Mouse (Mus musculus): Measurements from ENCODE around the gene Twnk. TPM values are rescaled to one million over a fixed set of nuclear protein-coding genes. Genes with fewer than 3 reads are reported as not detected.
A peak's percentile ranks its signal among the peaks of the same experiment; 100 is the strongest.

Twnk gene
- total RNA-seq (2015; ENCODE audit: low replicate concordance) (0.84 and 3.5 TPM in 2 replicates), total RNA-seq (2017; ENCODE audit: low replicate concordance) (1.9 and 5.2 TPM in 2 replicates)

DNA sequence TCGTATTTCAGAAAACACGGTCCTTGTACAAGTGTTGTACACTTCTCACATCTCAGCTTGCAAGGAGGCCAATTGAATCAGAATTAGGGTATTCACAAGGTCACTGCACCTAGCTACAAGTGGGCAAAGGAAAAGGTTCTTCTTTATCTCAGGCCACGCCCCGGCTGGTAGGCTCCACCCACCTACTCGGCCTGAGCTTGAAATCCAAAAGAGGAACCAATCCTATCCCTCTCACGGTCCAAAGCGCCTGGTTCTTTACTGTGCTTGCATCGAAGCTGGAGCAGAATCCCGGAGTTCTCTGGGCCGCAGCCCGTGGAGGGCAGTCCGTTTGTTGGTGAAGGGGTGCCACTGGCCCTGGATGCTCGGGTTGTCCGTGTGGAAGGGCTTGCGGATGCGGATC is at the start of gene Twnk:
Twnk (plus strand) TSS at position 220 of the 400 bp plus-strand sequence.
- peak; percentile 79 for ATAC-seq (replicated peaks; ENCODE audit: low FRiP score, poor library complexity, severe bottlenecking)

DNA sequence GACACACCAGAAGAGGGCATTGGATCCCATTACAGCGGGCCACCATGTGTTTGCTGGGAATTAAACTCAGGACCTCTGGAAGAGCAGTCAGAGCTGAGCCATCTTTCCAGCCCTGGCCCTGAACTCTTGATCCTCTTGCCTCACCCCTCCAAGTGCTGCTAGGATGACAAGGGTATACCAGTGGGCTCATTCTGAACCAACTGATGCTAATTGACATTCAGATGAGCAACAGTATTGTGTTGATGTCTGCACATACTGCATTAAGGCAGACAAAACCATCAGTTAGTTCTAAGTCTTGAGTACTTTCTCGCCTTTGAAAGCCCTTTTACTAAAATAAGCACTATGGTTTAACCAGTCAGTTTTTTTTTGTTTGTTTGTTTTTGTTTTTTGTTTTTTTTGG is 45.8 kb upstream of the Twnk start:
- no peak for ATAC-seq (replicated peaks; ENCODE audit: low FRiP score, poor library complexity, severe bottlenecking)

DNA sequence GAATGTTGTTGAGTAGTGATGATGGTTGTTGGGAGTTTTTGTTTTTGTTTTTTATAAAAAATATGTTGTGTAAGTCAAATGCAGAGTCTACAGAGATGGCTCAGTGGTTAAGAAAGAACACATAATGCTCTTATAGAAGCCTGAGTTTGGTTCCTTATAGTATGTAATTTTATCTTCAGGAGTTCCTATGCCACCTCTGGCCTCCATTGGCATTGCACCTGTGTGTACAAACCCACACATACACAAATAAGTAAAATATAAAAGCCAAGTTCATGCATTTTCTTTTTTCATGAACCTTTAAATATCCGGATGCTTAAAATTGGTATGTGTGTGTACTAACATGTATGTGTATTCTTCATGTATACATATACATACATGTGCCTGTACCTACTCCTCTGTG is 39.5 kb upstream of the Twnk start:
- no peak for ATAC-seq (replicated peaks; ENCODE audit: low FRiP score, poor library complexity, severe bottlenecking)

DNA sequence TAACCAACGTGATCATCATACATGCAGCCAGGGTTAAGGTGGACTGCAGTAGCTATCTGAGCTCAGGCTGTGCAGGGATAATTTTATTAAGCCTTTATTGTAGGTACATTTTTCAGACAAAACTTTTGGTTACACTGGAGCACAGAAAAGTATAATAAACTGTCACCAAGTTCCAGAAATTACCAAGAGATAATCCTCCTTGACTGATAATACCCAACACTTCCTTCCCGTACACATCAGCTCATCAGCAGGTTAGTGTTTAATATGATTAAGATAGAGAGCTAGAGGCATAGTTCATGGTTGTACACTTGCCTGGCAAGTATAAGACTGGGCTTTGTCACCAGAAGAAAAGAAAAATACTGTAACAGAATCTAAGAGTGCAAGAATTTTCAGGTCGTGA is 37.1 kb upstream of the Twnk start:
- ATAC-seq (replicated peaks; ENCODE audit: low FRiP score, poor library complexity, severe bottlenecking): no peak

DNA sequence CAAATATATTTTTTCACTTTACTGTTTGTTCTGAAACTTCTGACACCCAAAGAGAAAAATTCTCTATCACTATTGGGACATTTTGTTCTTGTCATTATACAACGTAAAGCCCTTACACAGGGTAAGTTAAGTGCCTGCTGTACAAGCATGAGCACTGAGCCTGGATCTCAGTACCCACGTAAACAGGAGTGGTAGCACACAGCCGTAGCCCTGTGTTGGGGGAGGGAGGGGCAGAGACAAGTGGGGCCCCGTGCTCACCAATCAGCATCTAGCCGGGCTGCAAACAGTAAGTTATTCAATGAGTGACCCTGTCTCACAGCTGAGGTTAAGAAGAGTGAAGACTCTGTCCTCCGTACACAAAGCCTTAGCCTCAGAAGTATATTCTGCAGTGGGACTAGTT is 28.8 kb upstream of the Twnk start:
- ATAC-seq (replicated peaks; ENCODE audit: low FRiP score, poor library complexity, severe bottlenecking): no peak

DNA sequence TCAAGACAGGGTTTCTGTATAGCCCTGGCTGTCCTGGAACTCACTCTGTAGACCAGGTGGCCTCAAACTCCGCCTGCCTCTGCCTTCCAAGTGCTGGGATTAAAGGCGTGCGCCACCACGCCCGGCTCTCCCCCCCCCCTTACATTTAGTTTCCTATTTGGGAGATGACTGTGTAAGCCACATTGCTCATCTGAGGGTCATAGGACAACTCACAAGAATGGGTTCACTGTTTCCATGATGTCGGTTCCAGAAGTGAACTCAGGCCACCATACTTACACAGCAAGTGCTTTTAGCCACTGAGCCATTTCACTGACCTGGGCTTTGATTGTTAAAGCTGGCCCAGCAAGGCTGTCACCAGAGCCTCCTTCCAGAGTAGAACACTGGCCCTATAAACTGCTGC is 28.3 kb upstream of the Twnk start:
- no peak for ATAC-seq (replicated peaks; ENCODE audit: low FRiP score, poor library complexity, severe bottlenecking)

DNA sequence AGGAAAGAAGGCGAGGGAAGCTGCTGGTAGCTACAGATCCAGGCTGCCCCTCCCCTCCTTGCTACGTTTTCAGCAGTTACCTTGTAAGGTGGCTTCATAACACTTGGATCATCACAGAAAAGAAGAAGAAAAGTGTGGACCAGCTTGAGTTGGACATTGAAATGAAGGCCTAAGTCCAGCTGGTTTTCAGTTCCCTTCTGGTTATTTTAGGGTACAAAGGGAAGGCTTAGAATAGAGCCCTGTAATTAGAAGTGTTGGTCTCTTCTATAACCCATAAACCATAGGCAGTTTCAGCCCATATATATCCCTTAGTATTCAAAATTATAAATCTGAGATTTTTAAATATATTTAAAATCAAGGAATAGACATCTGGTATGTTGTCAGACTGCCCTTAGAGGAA is 24.7 kb upstream of the Twnk start:
- no peak for ATAC-seq (replicated peaks; ENCODE audit: low FRiP score, poor library complexity, severe bottlenecking)

DNA sequence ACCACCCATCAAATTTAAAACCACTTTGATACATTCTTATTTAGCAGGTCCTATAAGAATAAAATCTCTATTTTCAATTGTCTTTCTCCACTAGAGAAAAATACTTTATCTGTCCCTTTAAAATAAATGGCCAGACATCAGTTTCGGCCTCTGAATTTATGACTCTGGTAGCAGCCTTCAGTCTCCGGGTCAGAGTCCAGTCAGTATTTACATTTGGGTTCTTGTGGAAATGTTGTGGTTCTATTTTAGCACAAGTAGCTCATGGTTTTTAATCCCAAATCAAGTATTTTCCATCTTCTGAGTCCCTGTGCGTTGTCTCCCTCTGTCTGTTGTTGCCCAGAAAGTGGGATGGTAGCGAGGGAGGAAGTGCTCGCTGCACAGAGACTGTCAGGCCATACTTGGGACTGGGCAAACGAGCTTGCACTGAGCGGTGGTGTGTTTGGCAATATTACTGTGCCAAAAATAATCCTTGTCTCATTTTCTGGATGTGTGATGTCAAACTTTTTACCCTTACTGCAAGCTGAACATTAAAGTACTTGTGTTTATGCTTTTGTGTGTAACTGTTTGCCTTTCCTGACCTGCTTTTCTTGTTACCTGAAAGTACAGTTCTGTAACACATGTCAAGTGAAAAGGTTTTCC is 22.9 kb upstream of the Twnk start:
- no peak for ATAC-seq (replicated peaks; ENCODE audit: low FRiP score, poor library complexity, severe bottlenecking)

DNA sequence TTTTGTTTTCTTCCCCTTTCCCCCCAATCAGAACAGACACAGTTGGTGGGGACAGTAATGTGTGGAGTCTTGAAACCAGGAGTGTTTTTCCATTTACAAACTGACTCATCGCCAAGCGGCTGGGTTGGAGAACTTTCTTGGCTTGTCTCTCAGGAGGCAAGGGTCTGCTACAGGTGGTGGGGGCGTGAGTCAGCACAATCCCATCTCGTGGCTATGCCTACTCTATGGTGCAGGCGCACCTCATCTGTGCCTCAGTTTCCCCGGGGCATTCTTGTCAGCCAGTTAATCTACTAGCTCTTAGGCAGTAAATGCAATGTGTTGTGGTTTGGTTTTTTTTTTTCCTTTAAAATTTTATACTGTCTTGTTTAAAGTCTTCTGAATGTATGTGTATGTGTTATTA is 22.1 kb upstream of the Twnk start:
- ATAC-seq (replicated peaks; ENCODE audit: low FRiP score, poor library complexity, severe bottlenecking): no peak

DNA sequence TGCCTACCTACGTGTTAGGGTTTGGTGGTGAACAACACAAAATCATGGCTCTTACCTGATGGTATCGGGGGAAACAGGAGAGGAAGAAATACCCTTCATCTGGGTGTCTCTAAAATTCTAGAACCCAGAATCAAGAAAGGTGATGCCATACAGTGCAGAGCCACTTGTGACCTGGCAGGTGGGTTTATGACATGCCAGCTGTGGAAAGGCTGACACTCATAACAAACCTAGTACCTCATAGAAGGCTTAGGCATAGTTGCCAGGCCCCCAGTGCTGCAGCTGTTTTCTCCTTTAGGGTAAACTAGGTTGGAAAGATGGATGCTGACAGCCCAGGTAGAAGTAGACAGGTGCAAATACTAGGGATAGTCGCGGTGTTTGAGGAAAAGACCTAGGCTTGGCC is 21.0 kb upstream of the Twnk start:
- ATAC-seq (replicated peaks; ENCODE audit: low FRiP score, poor library complexity, severe bottlenecking): no peak

DNA sequence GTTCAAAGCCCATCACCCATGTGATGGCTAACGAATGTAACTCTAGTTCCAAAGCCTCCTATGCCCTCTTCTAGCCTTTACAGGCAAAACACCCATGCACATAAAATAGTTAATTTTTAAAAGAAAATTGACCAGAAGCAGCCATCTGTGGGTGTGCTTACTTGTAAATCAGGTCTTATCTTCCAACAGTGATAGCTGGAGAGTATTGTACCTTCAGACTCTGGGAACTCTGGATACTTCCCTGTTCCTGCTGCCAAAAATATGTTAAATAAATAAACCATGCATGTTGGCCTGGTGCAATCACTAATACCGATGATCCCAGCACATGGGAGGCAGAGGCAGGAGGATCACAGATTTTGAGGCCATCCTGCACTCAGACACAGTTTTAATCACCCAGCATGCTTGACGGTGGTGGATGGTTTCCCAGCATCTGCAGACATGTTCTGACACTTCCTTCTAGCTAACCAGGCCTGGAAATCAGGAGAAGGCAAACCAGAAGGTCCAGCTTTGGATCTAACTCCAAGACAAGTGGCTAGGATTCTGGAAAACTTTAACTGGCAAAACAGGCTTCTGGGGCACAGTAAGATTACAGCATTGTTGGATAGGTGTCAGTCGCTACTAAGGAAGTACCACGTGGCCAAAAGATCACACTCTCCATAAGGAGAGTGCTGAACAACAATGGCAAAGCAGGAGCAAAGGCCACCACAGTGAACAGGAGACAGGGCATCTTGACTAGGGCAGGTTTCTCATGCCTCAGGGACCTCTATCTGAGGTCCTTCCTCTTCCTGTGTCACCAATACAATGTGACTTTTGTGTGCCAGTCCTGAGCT is 20.1 kb upstream of the Twnk start:
- no peak for ATAC-seq (replicated peaks; ENCODE audit: low FRiP score, poor library complexity, severe bottlenecking)

DNA sequence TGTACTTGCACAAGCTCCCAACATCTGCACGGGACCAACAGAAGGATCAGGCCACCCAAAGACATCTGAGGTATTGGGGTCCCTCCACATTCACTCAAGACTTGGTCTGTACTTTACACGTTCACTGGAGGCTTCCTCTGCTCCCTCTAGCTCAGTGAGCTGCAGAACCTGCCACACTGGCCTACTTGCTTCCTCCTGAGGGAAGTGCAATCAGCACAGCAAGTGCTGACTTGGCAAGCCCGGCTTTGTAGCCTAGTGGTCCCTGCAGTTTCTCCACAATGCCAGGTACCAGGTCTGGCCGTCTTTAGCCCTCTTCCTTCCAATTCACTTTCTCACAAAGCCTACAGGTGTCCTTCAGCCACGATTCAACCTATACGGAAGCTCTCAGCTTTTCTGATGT is 18.5 kb upstream of the Twnk start:
- ATAC-seq (replicated peaks; ENCODE audit: low FRiP score, poor library complexity, severe bottlenecking): no peak

DNA sequence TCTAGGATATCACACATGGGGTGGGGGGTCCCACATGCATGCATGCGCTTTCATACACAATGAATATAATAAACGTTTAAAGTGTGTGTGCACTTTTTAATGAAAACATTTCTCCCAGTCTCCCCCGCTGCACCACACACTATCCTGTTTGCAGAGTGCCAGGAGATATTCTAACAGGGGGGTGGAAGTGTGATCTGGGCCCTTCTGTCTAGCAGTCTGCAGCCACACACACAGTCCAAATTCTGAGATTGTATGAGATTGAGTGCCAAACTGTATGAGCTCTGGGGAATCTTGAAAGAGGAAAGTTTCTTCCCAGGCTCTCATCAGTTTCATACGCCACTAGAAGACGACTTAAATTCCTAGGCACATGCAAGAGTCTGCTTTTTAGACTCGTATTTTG is 17.6 kb upstream of the Twnk start:
- ATAC-seq (replicated peaks; ENCODE audit: low FRiP score, poor library complexity, severe bottlenecking): no peak

DNA sequence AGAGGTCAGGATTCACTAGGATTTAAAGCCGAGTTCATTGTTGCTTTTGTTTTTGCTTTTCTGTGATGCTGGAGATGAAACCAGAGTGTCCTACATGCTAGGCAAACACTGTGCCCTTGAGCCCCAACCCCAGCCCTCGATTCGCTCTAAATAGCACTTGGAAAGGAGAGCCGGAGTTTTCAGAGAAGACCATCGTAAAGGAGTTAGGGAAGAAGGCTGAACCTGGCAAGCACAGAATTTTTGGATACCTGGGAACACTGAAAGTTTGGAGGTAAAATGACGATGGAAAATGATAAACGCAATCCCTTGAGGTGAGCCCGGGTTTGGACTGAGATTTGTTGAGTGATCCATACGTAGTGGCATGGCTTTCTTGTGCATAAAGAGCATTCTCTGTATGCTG is 17.1 kb upstream of the Twnk start:
- ATAC-seq (replicated peaks; ENCODE audit: low FRiP score, poor library complexity, severe bottlenecking): no peak

DNA sequence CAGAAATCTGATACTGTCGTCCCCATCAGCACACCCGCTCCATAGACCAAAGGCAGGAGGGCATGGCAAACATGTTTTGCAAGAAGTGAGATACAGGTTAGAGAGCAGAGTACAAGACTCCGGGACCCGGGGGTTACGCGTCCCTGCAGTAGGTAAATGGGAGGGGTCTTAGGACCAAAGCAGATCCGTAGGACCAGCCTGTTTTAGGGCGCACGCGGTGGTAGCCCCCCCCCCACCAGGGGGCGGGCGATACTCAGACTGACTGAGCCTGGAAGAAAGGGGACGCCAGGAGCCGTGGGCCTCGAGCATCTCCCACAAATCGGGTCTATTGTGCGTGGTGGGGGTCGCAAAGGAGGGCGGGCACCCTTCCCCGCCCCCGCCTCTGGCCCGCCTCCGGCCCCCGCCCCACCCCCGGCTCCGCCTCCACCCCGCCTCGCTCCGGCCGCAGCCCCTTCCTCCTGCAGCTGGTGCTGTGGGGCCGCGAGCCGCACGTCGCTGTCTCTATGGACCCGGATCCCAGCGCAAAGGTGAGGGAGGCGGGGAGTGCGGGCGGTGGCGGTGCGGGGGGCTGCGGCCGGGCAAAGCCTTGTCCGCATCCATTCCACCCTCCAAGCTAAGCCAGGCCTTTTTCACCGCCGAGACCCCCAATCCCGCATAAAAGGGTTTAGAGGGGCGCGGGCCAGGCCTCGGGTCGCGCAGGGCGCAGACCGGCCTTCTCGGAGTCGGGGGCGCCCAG is 16.5 kb upstream of the Twnk start, which contains the start of gene Sema4g:
Sema4g (plus strand) TSS at position 271 of the 736 bp plus-strand sequence.
- ATAC-seq (replicated peaks; ENCODE audit: low FRiP score, poor library complexity, severe bottlenecking): no peak

DNA sequence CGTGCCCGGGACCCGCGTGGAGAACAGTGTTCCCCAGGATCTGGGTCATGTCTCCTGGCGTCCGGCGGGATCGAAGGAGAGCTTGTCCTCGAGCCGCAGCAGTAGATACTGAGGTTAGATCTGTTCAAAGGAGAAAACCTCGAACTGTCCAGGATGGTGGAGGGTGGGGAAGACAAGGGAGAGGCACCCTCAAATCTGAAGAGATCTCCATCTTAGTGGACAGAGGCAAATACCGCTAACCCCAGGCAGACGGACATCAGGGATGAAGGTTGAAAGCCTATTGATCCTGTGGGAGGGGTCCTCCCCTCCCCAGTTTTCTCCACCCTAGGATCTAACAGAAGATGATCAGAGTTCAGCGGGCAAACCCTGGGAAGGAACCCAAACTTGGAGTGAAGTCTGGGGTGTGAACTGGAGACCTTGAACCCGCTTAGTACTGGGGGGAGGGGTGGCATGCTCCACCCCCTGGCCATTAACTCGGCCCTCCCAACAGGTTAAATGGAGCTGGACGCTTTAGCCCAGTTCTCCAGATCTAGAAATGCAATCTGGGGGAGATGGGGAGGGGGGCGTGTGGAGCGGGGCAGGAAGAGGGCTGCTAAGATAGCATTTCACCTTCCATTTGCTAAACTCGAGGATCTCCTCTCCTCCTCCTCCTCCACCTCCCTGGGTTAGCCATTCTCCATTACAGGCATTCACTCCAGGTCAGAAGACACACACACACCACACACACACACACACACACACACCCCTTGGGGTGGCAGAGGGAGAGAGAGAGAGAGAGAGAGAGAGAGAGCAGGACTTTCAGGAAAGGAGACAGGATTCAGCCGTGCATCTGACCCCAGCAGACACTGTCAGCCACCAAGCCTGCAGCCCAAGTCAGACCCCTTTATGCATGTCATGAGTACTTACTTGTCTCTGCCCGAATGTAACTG is 15.6 kb upstream of the Twnk start:
- ATAC-seq (replicated peaks; ENCODE audit: low FRiP score, poor library complexity, severe bottlenecking): no peak

DNA sequence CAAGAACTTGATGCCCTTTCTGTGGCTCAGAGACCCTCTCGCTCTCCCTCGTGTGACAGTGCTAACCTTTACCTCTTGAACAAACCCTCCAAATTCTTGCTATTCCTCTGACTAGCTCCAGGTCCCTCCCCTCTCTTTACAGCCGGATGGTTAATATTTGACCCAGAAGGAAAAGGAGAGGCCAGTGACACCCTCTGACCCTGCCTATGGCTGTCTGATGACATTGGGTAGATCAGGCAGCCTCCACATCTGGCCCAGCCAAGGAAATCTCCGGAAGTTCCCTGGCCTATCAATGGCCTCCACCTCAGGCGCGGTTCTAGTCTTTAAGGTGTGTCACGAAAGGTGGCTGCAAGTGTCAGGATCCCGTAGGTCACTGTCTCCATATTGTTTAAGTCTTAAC is 14.4 kb upstream of the Twnk start:
- ATAC-seq (replicated peaks; ENCODE audit: low FRiP score, poor library complexity, severe bottlenecking): no peak

DNA sequence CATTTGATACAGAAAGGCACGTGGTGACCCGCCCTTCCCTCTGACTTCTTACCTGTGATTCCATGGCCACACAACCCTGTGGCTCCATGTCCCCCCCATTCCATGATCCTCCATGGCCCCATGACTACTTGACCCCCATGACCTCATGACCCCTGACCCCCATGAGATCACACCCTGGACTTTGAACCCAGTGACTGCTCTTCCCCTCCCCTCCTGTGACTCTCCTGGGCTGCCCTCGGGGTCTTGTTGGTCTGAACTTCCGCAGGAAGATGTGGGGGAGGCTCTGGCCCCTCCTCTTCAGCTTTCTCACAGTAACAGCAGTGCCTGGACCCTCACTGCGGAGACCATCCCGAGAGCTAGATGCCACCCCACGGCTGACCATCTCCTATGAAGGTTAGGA is 13.2 kb upstream of the Twnk start:
- no peak for ATAC-seq (replicated peaks; ENCODE audit: low FRiP score, poor library complexity, severe bottlenecking)

DNA sequence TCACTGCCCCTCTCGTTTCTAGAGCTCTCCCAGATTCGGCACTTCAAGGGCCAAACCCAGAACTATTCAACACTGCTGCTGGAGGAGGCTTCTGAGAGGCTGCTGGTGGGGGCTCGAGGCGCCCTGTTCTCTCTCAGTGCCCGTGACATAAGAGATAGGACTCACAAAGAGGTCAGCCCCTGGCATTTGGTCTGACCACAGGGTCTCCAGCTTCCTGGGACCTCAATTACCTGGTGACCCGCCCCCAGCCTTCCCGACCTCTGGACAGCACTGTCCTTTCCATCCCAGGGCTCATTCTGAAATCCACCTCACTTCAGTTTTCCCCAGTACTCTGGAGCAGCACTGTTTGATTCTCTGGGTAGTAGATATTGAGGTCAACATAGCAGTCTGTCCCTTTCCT is 12.8 kb upstream of the Twnk start:
- ATAC-seq (replicated peaks; ENCODE audit: low FRiP score, poor library complexity, severe bottlenecking): no peak

DNA sequence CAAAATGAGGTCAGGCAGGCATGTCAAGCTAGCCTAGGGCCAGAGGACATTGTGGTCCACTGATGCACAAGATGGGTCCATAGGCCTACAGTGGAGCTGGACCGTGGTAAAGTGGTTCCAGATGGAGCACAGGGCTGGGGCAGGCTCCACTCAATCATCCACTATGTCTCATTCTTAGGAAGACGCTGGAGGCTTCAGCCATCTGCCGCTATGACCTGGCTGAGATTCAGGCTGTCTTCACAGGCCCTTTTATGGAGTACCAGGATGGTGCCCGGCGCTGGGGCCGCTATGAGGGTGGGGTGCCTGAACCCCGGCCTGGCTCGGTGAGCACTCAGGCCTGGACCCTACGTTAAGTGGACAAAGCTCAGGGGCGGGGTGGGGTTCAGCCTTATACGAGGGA is 7.7 kb upstream of the Twnk start:
- no peak for ATAC-seq (replicated peaks; ENCODE audit: low FRiP score, poor library complexity, severe bottlenecking)
